Mouse (Mus musculus) cerebellum, adult 18-20 months (tissue): Measurements from ENCODE around the gene Trmt2b.
"Not testable (repeated sequence)": the region's sequence is repeated elsewhere in the genome, so short reads cannot be mapped to it uniquely, and the experiment has no call there.

ENCODE experiments used
- DNase-seq, 2 experiments: peaks; one replicate each; pipeline ENCODE4 v3.0.0; 2021

Gene Trmt2b

DNA sequence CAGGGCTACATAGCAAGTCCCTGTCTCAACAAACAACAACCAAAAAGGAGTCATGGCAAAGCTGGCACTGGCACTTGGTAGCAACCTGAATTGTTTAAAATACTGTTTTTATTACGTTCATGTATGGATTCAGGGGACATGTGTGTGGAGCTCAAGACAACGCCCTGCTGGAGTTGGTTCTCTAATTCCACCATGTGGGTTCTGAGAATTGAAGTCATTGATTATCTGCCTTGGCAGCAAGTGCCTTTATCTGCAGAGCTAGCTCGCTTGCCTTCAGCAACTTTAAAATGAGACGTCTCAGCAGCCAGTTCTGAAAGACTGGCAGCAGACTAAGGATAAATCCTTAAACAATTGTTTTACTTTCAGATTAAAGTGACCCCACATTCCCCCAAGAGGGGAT lies 58.6 kb downstream of the Trmt2b start:
- DNase-seq: no peak

GRCm38 (mm10) chrX:134211151-134211642 lies 65.6 kb downstream of the Trmt2b start:
- no peak for DNase-seq

DNA sequence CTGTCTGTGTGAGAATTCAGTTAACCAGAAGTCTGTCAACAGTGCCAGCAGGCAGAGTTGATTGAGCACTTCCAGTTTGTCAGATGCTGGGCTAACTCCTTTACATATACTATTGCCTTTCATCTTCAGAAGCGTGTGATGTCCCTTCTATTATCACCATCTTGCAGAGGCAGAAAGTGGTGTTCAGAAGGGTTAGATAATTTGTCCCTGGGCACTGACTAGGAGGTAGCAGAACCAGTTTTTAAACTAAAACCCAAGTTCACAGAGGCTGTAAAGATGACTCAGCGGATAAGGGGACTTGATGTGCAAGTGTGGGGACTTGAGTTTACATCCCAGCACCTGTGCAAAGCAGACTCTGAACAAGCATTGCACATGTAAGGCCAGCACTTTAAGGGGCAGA lies 68.3 kb downstream of the Trmt2b start:
- no peak for DNase-seq

- DNase-seq: not testable (repeated sequence)
Observed at GRCm38 (mm10) chrX:134187201-134187600, 89.6 kb downstream of the Trmt2b start, which contains the start of gene Arl13a. Arl13a (plus strand) TSS chrX:134187501.

DNA sequence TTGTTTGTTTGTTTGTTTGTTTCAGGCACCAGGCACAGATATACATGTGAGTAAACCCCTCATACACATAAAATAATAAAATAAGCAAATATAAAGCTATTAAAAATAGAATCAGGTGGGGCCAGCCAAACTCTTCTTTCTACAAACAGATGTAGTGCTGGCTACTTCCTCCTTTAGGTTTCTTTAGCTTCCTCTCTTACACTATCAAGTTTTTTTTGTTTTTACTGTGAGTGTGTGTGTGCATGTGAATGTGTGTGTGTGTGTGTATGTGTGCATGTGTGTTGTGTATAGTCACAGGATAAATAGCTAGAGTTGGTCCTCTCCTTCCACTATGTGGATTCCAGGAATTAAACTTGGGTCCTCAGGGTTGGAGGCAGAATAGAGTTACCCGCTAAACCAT lies 102.1 kb downstream of the Trmt2b start:
- no peak for DNase-seq
